Mouse (Mus musculus) cerebellum, adult 9-10 months (tissue): ENCODE data around the gene Mbtps2.

Experiments
- DNase-seq: peaks from one replicate; pipeline ENCODE4 v3.0.0; 2022

Gene Mbtps2

DNA sequence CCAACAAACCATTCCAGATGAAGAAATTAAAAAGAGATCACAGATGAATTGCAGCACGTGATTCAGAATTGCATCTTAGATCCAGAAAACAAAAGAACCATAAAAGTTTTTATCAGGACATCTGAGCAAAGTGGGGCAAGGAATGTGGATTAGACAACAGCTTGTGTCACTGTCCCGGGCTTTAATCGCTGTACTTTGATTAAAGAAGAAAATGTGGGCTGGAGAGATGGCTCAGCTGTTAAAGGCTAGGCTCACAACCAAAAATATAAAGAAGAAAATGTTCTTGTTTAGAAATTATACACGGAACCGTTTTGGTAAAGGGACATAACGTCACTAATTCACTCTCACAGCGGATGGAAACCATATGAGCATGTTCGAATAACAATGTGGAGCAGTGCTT, 98.5 kb downstream of the Mbtps2 start:
- no peak for DNase-seq

DNA sequence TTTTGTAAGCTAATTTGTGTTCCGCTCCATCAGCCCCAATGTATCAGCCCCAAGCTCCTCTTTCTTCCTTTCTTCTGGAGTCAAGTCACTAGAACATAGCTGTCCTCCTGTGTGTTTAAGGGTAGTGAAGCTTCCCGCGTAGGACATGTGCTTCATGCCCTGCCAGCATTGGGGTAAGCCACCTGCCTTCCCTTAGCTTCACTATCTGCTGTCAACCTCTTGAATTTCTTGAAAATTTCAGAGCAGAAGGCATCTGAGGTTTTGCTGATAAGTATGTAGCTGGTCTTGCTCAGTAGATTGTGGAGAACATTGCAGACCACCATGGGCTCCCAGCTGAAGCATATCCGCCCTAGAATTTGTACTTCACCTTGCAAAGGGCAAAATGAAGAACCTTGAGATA, 105.4 kb downstream of the Mbtps2 start:
- DNase-seq, result no peak

DNA sequence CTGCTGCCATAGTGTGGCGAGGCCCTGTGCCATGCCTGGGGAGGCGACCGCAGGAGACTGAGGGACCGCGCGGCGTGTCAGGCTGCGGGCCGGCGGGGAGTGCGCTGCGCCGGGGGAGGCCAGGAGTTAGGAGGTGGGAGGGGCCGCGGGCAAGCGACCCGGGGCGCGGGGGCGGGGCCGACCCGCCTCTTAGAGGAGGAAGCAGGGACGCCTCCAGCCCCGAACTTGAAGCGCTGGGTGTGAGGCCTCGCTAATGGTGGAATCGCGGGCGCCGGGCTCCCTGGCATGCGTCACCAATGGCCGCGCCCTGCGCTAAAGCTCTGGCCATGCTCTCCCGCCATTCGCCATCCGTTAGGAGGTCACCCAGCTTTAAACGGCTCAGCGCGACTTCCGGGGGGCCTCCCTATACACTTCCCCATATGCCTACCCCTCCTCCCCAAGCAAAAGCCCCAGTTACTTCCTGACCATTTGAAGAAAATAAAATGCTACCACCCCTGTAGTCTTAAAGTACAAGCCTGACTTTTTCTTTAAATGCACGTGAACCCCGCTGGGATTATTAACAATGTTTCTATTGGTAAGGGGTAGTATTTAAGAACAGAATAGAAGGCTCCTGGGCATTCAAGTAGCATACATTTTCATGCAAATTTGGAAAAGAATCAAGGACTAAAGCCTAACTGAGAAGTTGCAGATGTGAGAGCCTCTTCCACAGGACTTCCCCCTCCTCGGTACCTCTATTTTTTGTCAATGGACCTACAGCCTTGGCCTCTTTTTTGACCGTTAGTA, 106.4 kb downstream of the Mbtps2 start, which contains the start of gene Sms:
Sms (minus strand) TSS at position 344 of the 783 bp plus-strand sequence.
- peak; percentile 56 for DNase-seq

DNA sequence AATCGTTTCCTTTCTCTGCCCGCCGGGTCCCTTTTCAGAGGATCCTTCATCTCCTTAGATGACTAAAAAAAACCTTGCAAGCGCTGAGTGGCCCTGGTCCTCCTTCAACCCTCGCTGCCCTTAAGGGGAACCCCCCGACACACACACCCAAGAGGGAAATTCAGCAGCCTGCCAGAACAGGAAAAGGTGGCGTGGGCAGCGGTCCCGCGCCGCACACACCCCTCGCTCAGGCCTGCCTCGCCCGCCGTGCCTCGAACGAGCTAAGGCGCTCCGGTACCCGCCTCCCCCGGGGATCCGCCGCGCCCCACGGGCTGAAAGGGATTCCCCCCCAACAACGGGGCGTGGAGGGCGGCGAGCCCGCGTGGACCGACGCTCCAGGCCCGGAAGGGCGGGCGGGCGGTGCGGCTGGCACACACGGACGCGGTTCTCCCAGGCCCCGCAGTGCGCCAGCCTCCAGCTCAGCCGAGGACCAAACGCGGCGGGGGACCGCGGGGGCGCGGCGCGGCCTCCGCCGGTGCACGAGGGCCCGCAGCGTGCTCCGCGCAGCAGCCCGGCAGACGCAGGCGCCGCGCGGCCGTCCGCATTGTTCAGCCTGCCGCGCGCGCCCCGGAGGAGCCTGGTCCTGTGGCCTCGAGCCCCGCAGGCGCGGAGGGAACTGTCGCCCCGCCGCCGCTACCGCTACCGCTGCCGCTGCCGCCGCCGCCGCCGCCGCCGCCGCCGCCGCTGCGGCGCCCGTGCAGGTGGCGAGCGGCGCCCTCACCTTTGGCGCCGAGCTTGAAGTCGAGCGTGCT, 107.2 kb downstream of the Mbtps2 start:
- DNase-seq, result no peak

DNA sequence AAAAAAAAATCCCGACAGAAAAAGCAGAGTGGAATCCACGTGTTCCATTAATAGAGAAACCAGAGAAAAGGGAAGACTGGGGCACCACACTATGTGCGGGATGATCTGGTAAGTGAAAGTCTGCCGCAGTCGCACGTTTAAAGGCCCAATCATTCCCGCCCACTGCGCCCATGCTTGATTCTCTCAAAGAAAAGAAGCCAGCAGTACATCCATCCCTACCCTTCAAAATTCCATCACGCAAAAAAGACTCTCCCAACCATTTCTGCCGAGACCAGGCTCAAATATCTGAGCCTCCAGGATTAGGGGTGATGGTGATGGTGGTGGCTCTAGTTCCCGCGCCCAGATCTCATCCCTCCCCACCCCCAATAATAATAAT, 107.8 kb downstream of the Mbtps2 start:
- DNase-seq, result no peak

DNA sequence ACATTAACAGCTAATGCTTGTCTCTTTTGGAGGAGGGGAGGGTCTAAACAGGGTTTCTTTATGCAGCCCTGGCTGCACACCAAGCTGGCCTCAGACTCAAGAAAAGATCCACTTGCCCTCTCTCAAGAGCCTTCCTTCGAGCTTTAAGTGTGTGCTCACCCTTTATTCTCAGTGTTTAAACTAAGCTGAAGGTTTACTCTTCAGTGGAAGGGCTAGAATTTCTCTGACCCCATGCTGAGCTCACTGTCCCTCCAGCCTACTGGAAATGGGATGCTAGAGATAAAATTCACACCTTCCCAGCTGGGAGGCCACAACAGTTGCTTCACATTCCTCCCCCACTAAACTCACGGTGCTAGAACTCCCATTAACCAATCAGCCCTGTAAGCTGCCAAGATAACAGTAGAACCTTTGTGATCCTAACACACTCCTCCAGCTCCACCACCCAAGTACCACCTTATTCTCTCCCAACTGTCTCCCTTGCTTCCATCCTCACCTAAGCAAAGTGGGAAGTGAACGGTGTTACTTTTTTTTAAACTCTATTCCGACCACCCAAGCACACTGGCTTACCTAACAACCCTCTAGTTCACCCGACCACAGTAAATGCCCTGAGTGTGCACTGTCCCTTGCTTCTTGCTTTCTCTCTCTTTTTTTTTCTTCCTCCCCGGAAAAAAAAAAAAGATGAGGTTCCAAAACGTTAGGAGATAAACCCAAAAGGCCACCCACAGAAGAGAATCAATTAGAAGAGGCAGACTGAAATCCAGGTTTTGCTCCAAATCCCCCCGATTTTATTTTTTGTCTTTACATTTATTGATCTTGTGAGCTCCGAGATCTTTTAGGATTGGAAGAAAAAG, 108.4 kb downstream of the Mbtps2 start:
- no peak for DNase-seq

DNA sequence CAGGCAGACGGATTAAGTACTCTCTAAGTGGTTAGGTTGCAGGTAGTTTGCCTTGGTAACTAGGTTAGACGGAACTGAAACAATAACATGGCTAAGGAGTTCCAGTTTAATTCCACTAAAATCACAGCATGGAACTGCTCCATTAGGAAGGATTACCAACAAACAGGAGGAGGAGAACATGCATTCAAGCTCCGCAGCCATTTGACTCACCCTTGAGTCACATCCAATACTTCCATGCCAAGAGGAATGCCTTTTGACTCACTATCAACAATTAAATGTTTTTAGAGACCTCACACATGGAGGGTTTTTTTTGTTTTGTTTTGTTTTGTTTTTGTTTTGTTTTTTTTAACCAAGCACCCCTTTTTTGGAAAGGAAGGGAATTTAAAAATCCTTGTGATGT, 109.7 kb downstream of the Mbtps2 start:
- DNase-seq, result no peak

DNA sequence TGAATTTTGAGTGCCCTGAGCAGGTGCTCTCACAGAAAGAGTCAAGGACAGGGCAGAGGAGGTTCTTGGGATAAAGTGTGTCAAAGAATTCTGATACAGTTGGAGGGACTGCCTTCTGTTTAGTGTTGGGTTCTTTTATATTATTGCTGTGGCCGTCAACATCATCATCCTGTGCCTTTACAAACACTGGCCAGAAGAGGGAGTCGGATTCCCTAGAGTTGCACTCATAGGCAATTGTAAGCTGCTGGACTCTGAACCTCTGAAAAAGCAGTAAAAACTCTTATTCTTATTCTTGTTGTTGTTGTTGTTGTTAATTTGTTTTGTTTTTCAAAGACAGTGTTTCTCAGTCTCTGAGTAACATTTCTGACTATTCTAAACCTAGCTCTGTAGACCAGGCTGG, 111.8 kb downstream of the Mbtps2 start:
- peak; percentile 56 for DNase-seq
